Mouse (Mus musculus) megakaryocyte, embryonic 14.5 days (primary cell): ENCODE measurements around the gene Arhgef11.

Experiments
- FLI1 ChIP-seq: IDR thresholded peaks from 2 replicates; pipeline ENCODE4 v1.6.1; 2012; ENCODE audit warnings: low read length, inconsistent platforms, mixed read lengths
- GATA1 ChIP-seq: IDR thresholded peaks from 3 replicates; pipeline ENCODE4 v1.6.1; 2012; ENCODE audit warnings: mixed read lengths, low read length, inconsistent platforms, borderline replicate concordance

GRCm38 (mm10) chr3:87568681-87569080, 48.7 kb upstream of the Arhgef11 start:
- TF ChIP-seq GATA1 (no peak), FLI1 (no peak)
